Mouse (Mus musculus): Measurements from ENCODE around the gene Klra2. TPM values are rescaled to one million over a fixed set of nuclear protein-coding genes. Genes with fewer than 3 reads are reported as not detected.

The Klra2 gene
- polyA plus RNA-seq, 1 experiment from 2014 or later = not detected

DNA sequence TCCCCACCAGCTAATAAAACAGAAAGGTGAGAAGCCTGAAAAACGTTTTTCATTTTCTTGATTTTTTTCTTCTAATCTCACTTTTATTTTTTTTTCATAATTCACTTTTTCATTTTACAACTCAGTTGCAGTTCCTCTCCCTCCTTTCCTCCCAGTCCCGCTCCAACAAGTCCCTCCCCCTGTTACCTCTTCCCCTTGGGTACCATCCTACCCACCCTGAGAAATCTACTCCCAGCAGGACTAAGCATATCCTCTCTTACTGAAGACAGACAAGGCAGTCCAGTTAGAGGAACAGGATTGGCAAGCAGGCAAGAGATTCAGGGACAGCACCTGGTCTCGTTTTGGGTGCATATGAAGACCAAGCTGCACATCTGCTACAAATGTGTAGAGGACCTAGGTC is 15.6 kb upstream of the Klra2 start:
- Histone ChIP-seq H3K9ac (no peak overlapping the region), H3K27ac (no peak overlapping the region), H3K4me2 (replicated peaks) (no peak overlapping the region), H3K9me3 (0 out of 2 replicates have a peak, but pooled peaks cover 7% of the 10 kb centered on the region), H3K4me3 (no peak overlapping the region), H3K4me1 (no peaks in the 10 kb centered on the region), H3K36me3 (no peaks in the 10 kb centered on the region), H3K27me3 (replicated peaks) (no peaks in the 10 kb centered on the region)
- no peak for ATAC-seq (ENCODE audit: low FRiP score, low read depth)
- WGBS = 60% methylated on average over 3 of the region's 3 CpGs

DNA sequence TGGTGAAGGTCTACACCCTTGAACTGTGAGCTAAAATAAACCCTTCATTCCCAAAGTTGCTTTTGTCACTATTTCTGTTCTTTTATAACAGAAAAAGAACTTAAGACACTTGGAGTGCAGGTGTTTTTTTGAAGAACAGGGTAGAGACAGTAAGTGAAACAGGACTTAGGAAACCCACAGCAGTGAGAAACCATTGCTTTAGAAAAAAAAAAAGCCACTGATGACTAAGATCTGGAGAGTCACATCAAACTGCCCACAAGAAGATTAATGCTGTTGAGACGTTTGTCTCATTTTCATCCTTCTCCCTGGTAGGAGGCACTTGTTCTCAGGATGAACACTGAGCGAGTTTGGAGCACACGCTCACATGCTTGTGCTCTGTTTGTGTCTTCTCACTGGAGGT is 14.8 kb upstream of the Klra2 start:
- Histone ChIP-seq H3K27me3 (replicated peaks) (no peaks in the 10 kb centered on the region), H3K9me3 (0 out of 2 replicates have a peak, but pooled peaks cover 7% of the 10 kb centered on the region), H3K4me1 (no peaks in the 10 kb centered on the region), H3K27ac (no peak overlapping the region), H3K4me2 (replicated peaks) (no peak overlapping the region), H3K36me3 (no peaks in the 10 kb centered on the region), H3K4me3 (no peak overlapping the region), H3K9ac (no peak overlapping the region)
- ATAC-seq (ENCODE audit: low FRiP score, low read depth) = no peak
- 81% methylated on average over 3 of the region's 3 CpGs for WGBS

DNA sequence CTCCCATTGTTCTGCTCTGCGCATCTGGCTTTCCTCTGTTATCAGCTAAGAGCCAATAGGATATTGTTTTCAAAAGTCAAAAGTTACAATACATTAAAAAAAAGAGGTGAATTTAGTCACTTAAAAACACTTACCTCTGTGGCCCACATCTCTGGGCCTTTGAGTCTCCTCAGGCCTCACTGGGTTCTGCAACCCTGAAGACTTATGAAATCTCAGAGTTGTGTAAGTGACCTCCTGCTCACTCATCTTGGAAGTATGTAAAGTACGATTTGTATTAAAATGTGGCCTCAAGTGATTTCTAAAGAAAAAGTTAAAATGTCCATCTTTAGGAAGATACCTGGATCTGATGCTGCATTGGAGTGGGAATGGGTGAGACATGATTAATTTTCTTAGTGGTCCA is 2.1 kb downstream of the Klra2 start:
- no peaks in the 10 kb centered on the region for H3K27me3 ChIP-seq (replicated peaks)
- no peaks in the 10 kb centered on the region for H3K36me3 ChIP-seq
- no peak overlapping the region for H3K27ac ChIP-seq
- H3K9me3 ChIP-seq = no peaks in the 10 kb centered on the region
- ATAC-seq (ENCODE audit: low FRiP score, low read depth) = no peak
- no peak overlapping the region for H3K9ac ChIP-seq
- 71% methylated on average over 2 of the region's 2 CpGs for WGBS
- H3K4me1 ChIP-seq = no peaks in the 10 kb centered on the region
- H3K4me3 ChIP-seq = no peak overlapping the region
- no peak overlapping the region for H3K4me2 ChIP-seq (replicated peaks)

Other genes with a start within 250 kb of the Klra2 start
- gene Magohb, start 45.9 kb upstream of the Klra2 start, polyA plus RNA-seq (2016; fragmentation: Nextera tagmentation; extraction: Ambion mirVana) = 53.1 and 57.1 TPM in 2 replicates
- gene Styk1, start 106.2 kb upstream of the Klra2 start, polyA plus RNA-seq (2016; fragmentation: Nextera tagmentation; extraction: Ambion mirVana) = 1.1 and 1.3 TPM in 2 replicates
- 24.2 and 27.2 TPM in 2 replicates for gene Ybx3, start 141.1 kb upstream of the Klra2 start, polyA plus RNA-seq (2016; fragmentation: Nextera tagmentation; extraction: Ambion mirVana)
- not detected in 2 replicates for gene 5430401F13Rik, start 239.0 kb upstream of the Klra2 start, polyA plus RNA-seq (2016; fragmentation: Nextera tagmentation; extraction: Ambion mirVana)
- gene Gm6619, start 239.0 kb upstream of the Klra2 start, polyA plus RNA-seq (2016; fragmentation: Nextera tagmentation; extraction: Ambion mirVana) = not detected in 2 replicates

Data from neural tube, embryonic 12.5 days (tissue).